Mouse (Mus musculus) retina, postnatal 1 day (tissue): ENCODE results near the gene Phyhipl.

Experiments
- DNase-seq: peaks from one replicate; pipeline ENCODE4 v3.0.0-alpha.2; 2012

Gene Phyhipl

GRCm38 (mm10) chr10:70530185-70530823, 125.5 kb downstream of the Phyhipl start:
- DNase-seq, result no peak

- peak; percentile 68 for DNase-seq
Observed at GRCm38 (mm10) chr10:70521379-70521778, 134.4 kb downstream of the Phyhipl start.

GRCm38 (mm10) chr10:70520143-70521131, 135.3 kb downstream of the Phyhipl start:
- peak; percentile 78 for DNase-seq

- DNase-seq, result no peak
Observed at GRCm38 (mm10) chr10:70519640-70520099, 136.1 kb downstream of the Phyhipl start.

GRCm38 (mm10) chr10:70516661-70517060, 139.1 kb downstream of the Phyhipl start:
- no peak for DNase-seq

- no peak for DNase-seq
Observed at GRCm38 (mm10) chr10:70514848-70515247, 140.9 kb downstream of the Phyhipl start.

GRCm38 (mm10) chr10:70507880-70508279, 147.9 kb downstream of the Phyhipl start:
- DNase-seq, result no peak
